Mouse (Mus musculus): ENCODE measurements around the gene Fbxl16.
A peak's percentile ranks its signal among the peaks of the same experiment; 100 is the strongest.

Fbxl16 gene

DNA sequence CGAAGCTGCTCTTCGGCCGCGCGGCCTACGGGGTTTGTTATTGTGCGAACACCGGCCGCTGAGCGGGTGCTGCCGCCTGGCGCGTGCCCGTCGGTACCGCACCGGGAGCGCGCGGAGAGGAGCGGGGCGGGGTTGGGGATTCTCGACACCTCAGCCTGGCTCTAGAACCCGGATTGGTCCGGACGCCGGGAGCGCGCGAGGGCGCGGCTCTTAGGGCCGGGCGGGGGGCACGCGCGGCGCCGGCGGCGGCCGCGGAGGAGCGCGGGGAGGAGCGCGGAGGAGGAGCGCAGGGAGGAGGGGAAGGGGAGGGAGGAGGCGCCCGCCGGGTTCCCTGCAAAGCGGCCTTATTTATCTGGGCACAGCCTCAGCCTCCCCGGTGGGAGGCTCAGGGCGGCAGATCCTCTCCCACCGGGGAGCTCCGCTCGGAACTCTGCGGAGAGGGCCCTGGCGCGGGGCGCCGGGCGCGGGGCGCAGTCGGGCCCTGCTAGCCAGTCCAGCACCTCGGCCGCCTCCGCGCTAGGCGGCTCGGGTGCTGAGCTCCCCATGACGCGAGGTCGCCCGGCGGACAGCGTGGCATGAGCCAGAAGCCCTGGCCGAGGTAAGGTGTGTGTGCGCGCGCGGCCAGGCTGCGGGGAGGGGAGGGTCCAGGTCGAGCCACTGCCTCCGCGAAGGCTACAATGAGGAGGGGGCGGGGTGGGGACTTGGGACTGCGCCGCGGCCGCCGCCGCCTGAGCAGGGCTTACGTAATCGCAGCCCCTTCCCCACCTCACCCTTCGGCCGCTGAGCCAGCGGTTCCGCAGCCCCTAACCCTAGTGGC is at the start of gene Fbxl16:
Fbxl16 (plus strand) TSS at position 297 of the 817 bp plus-strand sequence.
- peak; percentile 89 for DNase-seq (ENCODE audit: low read depth, low spot score)

DNA sequence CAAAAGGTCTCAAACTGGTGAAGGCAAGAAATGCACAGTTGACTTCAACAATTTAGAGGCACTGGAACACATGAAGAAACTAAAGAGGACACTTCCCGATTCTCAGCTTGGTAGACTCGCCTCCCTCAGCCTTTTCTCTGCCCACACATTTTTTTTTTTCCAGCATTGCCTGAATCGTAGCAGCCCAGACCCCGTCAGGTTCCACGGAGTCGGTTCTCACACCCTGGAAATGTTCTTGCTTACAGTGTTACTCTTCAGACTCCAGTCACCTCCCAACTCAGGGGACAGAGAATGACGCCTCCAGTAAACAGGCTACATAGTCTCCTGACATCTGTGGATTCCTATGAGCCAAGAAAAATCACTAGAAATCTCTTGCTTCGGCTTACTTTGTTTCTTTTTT is 48.7 kb upstream of the Fbxl16 start:
- DNase-seq (ENCODE audit: low read depth, low spot score) = no peak

GRCm38 (mm10) chr17:25761561-25761970 is 47.3 kb upstream of the Fbxl16 start:
- no peak for DNase-seq (ENCODE audit: low read depth, low spot score)

DNA sequence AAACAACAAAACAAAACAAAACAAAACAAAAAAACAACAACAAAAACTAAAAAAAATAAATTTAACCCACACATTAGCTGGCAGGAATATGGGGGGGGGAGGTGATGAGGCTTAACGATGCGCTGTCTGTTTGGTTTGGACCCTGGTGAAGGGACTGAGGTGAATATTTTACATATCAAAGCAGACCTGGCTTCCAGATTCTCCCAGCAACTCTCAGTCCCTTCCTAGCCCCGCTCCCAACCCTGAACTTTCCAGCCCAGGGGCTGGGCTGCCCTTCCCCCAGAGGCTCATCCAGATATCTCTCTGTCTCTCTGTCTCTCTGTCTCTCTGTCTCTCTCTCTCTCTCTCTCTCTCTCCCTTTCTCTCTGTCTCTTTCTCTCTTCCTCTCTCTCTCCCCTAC is 46.3 kb upstream of the Fbxl16 start:
- DNase-seq (ENCODE audit: low read depth, low spot score) = no peak

DNA sequence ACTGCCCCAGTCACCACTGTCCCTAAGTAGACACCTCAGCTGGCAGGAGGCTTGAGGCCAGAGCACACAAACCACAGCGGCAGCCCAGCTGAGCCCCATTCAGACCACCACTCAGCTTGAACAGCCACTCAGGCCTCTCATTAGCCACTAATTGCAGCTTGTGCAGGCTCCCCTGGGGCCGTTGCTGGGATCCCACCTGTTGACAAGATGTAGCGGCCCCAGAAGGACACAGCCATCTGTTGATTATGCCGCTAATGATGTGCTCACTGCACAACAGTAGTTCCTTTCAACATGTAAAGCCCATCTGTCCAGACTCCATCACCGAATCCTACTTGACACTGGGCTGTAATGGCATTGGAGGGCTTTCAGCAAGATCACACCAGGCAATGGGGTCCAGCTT is 43.0 kb upstream of the Fbxl16 start:
- DNase-seq (ENCODE audit: low read depth, low spot score) = peak; percentile 52

GRCm38 (mm10) chr17:25769331-25769730 is 39.6 kb upstream of the Fbxl16 start:
- no peak for DNase-seq (ENCODE audit: low read depth, low spot score)

GRCm38 (mm10) chr17:25773549-25774120 is 35.2 kb upstream of the Fbxl16 start, which contains the start of gene Narfl:
Gene Narfl, plus strand, starts transcription at chr17:25773776.
- peak; percentile 98 for DNase-seq (ENCODE audit: low read depth, low spot score)

- no peak for DNase-seq (ENCODE audit: low read depth, low spot score)
Observed at GRCm38 (mm10) chr17:25775318-25776062, 33.4 kb upstream of the Fbxl16 start.

- no peak for DNase-seq (ENCODE audit: low read depth, low spot score)
Observed at GRCm38 (mm10) chr17:25777948-25778347, 30.9 kb upstream of the Fbxl16 start.

DNA sequence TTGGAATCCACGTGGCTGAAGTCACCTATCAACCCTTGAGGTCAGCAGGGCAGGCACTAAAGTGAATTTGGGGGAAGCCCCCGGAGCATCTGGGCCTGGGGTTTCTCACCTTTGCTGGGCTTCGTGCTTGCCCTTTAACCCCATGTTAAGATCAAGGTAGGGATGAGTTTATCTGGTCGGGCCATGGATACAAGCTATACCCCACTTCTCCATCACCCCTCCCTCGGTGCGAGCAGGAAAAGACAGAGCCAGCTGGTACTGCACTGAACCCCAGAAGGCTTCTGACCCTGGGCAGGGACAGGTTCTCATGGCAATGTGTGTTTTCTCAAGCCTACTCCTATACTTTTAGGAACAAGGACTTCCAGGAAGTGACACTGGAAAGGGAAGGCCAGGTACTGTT is 27.5 kb upstream of the Fbxl16 start:
- no peak for DNase-seq (ENCODE audit: low read depth, low spot score)

GRCm38 (mm10) chr17:25783086-25783485 is 25.8 kb upstream of the Fbxl16 start:
- no peak for DNase-seq (ENCODE audit: low read depth, low spot score)

DNA sequence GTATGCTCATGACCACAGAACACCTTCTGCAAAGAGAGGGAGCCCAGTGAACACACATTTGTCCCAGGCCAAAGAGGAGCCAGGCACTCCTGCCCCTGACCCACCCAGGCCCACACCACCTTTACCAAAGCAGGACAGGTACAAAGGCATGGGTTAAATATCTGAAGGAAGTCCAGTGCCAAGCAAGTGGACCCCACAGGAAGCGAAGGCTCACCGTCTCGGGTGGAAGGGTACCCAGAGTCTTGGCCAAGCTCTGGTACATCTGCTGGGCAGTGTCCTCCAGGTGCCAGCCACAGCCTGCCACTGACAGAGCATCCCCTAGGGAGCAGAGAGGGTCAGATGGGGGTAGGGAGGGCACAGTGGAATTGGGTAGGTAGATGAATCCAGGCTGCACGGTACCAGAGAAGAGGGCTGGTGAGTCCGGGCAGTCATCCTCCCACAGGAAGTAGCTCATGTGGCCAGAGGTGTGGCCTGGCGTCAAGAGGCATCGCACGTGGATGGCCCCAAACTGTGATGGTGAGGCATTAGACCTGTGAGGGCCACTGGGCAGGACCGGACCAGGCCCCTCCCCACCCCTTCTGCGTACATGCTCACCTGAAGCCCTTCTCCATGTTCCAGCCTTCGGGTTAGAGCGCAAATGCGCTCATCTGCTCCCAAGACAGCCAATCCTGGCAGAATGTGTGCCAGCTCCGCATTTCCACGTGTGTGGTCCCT is 24.9 kb upstream of the Fbxl16 start:
- no peak for DNase-seq (ENCODE audit: low read depth, low spot score)

DNA sequence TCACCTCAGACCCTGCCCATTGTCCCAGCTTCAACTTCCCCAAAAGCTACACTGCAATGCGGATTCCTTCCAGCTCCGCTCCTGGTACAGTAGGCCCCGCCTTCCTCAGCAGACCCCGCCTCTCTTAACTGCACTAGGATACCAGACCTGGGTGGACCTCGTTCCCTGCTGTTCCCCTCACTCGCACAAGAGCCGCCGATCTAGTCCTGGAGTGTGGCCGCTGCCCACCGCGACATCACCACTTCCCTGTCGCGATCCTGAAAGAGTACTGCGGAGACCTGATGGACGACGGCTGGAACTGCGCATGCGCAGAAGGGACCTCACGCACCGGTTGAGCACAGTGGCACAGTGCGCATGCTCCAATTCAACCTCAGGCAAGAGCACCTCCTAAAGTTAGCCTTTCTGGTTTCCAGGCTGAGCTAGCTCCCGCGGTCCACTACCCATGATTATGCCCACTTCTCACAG is 23.6 kb upstream of the Fbxl16 start, which contains the start of gene Haghl:
Haghl (minus strand) TSS at position 393 of the 465 bp plus-strand sequence.
- DNase-seq (ENCODE audit: low read depth, low spot score) = peak; percentile 98

- no peak for DNase-seq (ENCODE audit: low read depth, low spot score)
Observed at GRCm38 (mm10) chr17:25786280-25786679, 22.6 kb upstream of the Fbxl16 start, which contains the start of gene Ccdc78. Gene Ccdc78, plus strand, starts transcription at chr17:25786580.

GRCm38 (mm10) chr17:25786781-25787504 is 21.9 kb upstream of the Fbxl16 start:
- no peak for DNase-seq (ENCODE audit: low read depth, low spot score)

DNA sequence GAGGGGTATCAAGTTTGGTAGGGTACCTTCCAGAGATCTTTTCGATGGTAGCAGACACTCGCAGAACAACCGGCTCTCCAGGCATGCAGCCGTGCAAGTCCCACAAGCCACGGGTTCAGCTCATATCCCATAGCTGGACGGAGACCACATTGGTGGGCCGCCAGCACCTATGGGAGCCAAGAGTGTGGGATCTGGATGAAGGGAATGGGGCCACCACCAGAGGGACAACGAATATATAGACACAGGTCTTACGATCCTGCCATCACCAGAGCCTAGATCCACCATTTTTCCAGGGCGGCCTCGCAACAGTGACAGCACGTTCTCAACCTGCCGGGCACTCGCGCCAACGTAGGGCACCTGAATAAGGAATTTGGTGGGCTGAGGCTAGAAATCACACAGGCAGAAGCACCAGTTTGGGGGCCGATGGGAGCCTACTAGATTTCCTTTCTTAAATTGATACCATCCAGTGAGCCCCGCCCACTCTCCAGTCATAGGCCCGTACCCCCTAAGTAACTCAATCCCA is 17.5 kb upstream of the Fbxl16 start:
- no peak for DNase-seq (ENCODE audit: low read depth, low spot score)

GRCm38 (mm10) chr17:25791843-25792527 is 16.9 kb upstream of the Fbxl16 start:
- DNase-seq (ENCODE audit: low read depth, low spot score) = peak; percentile 86

GRCm38 (mm10) chr17:25792615-25793014 is 16.3 kb upstream of the Fbxl16 start, which contains the start of gene Fam173a:
Gene Fam173a, minus strand, starts transcription at chr17:25792901.
- DNase-seq (ENCODE audit: low read depth, low spot score) = peak; percentile 58

- DNase-seq (ENCODE audit: low read depth, low spot score) = peak; percentile 42
Observed at GRCm38 (mm10) chr17:25794197-25794596, 14.7 kb upstream of the Fbxl16 start.

GRCm38 (mm10) chr17:25794998-25795397 is 13.9 kb upstream of the Fbxl16 start:
- DNase-seq (ENCODE audit: low read depth, low spot score) = no peak

Data from mesoderm, embryonic 11.5 days (tissue).